Mouse (Mus musculus) midbrain, embryonic 15.5 days (tissue): ENCODE data around the gene Ccdc183. TPM values are rescaled to one million over a fixed set of nuclear protein-coding genes. Genes with fewer than 3 reads are reported as not detected.

Experiments
- ATAC-seq: fragments of 200-750 bp; cut with Nextera tagmentation; replicated peaks from 2 replicates; pipeline ENCODE4 v1.8.0; 2017; ENCODE audit warnings: moderate TSS enrichment
- H3K27ac ChIP-seq: fragments of 300-500 bp; sonication (generic); 2 replicates; pipeline ENCODE4 v1.5.1; 2015; ENCODE audit warnings: mild to moderate bottlenecking, inconsistent platforms
- H3K27me3 ChIP-seq: fragments of 300-500 bp; sonication (generic); replicated peaks from 2 replicates; pipeline ENCODE4 v1.6.1; 2015; ENCODE audit warnings: inconsistent platforms
- H3K36me3 ChIP-seq: fragments of 300-500 bp; sonication (generic); replicated peaks from 2 replicates; pipeline ENCODE4 v1.6.1; 2015; ENCODE audit warnings: inconsistent platforms
- H3K4me1 ChIP-seq: fragments of 300-500 bp; sonication (generic); 2 replicates; pipeline ENCODE4 v1.6.1; 2015; ENCODE audit warnings: inconsistent platforms
- H3K4me2 ChIP-seq: fragments of 300-500 bp; sonication (generic); 2 replicates; pipeline ENCODE4 v1.6.1; 2015; ENCODE audit warnings: inconsistent platforms, mild to moderate bottlenecking, moderate library complexity
- H3K4me3 ChIP-seq: fragments of 300-500 bp; sonication (generic); 2 replicates; pipeline ENCODE4 v1.5.1; 2015; ENCODE audit warnings: mild to moderate bottlenecking, inconsistent platforms
- H3K9ac ChIP-seq: fragments of 300-500 bp; sonication (generic); 2 replicates; pipeline ENCODE4 v1.6.1; 2015; ENCODE audit warnings: mild to moderate bottlenecking, inconsistent platforms
- H3K9me3 ChIP-seq: fragments of 300-500 bp; sonication (generic); 2 replicates; pipeline ENCODE4 v1.6.1; 2016; ENCODE audit warnings: inconsistent platforms
- WGBS: fragments of 180-500 bp; shearing (Covaris S2); methylation state at CpG from one replicate; pipeline ENCODE4 v1.1.7; 2015; ENCODE audit warnings: mixed read lengths; 5-methylcytosine and 5-hydroxymethylcytosine counted together
- polyA plus RNA-seq: library from polyadenylated mRNA; unstranded; fragments of >200 nt; fragmentation: Nextera tagmentation; extraction: Ambion mirVana; gene quantifications from 2 replicates; pipeline ENCODE4 v1.2.1, GENCODE M21; 2015

Ccdc183 gene
- polyA plus RNA-seq, 1 experiment from 2014 or later = 0.28 TPM

DNA sequence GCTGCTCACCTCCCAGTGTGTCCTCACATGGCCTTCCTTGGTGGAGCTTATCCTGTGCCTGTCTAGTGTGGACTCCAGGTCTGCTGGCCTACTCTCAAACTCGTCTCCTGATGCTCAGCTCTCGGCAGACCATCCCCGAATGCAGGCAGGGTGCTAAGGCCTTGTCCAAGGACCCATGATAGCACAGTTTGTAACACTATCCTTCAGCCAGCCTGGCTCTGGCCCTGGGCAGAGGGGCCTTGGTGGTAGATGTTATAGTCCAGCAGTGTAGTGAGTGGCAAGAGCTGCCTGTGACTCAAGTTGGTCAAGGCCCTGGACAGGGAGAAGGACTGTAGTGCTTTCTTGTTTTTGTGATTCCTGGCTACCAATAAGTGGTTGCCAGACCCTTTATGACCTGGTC lies 16.1 kb upstream of the Ccdc183 start:
- Histone ChIP-seq H3K4me3 (no peak overlapping the region), H3K27ac (no peak overlapping the region), H3K9ac (no peak overlapping the region), H3K4me2 (no peak overlapping the region), H3K27me3 (no peaks in the 10 kb centered on the region), H3K36me3 (no peaks in the 10 kb centered on the region), H3K4me1 (no peaks in the 10 kb centered on the region), H3K9me3 (no peaks in the 10 kb centered on the region)
- WGBS = 84% methylated on average over 3 of the region's 3 CpGs
- ATAC-seq = no peak

DNA sequence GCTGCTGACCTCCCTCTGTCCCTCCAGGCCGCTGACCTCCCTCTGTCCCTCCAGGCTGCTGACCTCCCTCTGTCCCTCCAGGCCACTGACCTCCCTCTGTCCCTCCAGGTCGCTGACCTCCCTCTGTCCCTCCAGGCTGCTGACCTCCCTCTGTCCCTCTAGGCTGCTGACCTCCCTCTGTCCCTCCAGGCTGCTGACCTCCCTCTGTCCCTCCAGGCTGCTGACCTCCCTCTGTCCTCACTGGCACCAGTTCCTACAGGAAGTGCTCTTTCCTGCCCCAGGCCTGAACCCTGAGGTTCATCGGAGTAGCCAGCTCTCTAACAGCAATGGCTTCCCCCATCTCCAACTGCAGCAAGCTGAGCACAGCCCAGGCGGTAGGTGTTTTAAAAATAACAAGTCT lies 11.3 kb upstream of the Ccdc183 start:
- no peak for ATAC-seq

DNA sequence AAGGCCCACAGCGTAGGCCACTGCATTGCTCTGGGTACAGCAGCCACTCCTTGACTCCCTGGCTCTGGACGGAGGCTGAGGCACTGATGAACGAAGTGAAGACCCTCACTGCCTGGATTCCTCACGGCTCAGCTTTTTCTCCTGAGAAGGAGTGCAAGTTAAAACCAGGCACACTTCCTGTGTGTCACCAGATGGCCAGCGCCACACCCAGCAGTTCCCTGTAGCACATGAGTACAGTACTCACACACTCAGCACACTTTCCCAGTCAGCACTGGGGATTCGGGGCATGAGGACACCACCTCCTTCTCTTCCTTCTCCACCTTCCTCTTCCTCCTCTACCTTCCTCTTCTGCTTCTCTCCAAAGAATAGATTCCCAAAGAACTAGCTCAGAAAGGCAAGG lies 10.3 kb upstream of the Ccdc183 start, which contains the start of gene Fcna:
Gene Fcna, minus strand, starts transcription at position 220 of the 400 bp plus-strand sequence.
- no peaks in the 10 kb centered on the region for H3K36me3 ChIP-seq
- no peaks in the 10 kb centered on the region for H3K27me3 ChIP-seq
- H3K9ac ChIP-seq = no peak within 1 kb of the TSS
- H3K27ac ChIP-seq = no peak within 1 kb of the TSS
- ATAC-seq = no peak
- no peak within 1 kb of the TSS for H3K4me2 ChIP-seq
- no peaks in the 10 kb centered on the region for H3K4me1 ChIP-seq
- no peak within 1 kb of the TSS for H3K4me3 ChIP-seq
- H3K9me3 ChIP-seq = no peaks in the 10 kb centered on the region
- 87% methylated on average over 6 of the region's 6 CpGs for WGBS

More for the DNA sequence above, 11.3 kb upstream of the Ccdc183 start:
- WGBS = 59% methylated on average over 4 of the region's 4 CpGs
- H3K4me1 ChIP-seq = no peaks in the 10 kb centered on the region
- H3K27me3 ChIP-seq = no peaks in the 10 kb centered on the region
- H3K4me3 ChIP-seq = no peak overlapping the region
- H3K9me3 ChIP-seq = no peaks in the 10 kb centered on the region
- no peaks in the 10 kb centered on the region for H3K36me3 ChIP-seq
- no peak overlapping the region for H3K4me2 ChIP-seq
- no peak overlapping the region for H3K27ac ChIP-seq
- H3K9ac ChIP-seq = no peak overlapping the region

DNA sequence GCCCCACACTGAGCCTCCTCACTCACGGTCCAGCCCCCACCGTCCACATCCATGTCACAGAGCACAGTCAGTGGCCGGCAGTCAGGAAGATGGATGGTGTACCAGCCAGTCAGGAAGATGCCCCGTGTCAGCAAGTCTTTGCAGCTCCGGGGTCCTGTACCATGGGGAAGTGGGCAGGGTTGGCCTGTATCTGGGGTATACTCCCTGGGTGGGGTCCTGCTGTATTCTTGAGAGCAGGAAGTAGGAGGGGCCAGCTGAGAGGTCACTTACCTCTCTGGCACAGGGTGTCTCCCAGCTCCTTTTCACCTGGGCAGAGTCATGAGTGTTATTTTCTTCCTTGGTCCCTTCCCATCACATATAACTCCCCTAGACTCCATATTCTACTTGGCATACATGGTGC lies 8.5 kb upstream of the Ccdc183 start:
- no peak for ATAC-seq
- no peaks in the 10 kb centered on the region for H3K27me3 ChIP-seq
- H3K27ac ChIP-seq = no peak overlapping the region
- no peak overlapping the region for H3K9ac ChIP-seq
- H3K4me1 ChIP-seq = peaks cover 13% of the 10 kb centered on the region
- H3K9me3 ChIP-seq = no peaks in the 10 kb centered on the region
- no peak overlapping the region for H3K4me2 ChIP-seq
- no peak overlapping the region for H3K4me3 ChIP-seq
- H3K36me3 ChIP-seq = no peaks in the 10 kb centered on the region
- WGBS = 77% methylated on average over 5 of the region's 5 CpGs

DNA sequence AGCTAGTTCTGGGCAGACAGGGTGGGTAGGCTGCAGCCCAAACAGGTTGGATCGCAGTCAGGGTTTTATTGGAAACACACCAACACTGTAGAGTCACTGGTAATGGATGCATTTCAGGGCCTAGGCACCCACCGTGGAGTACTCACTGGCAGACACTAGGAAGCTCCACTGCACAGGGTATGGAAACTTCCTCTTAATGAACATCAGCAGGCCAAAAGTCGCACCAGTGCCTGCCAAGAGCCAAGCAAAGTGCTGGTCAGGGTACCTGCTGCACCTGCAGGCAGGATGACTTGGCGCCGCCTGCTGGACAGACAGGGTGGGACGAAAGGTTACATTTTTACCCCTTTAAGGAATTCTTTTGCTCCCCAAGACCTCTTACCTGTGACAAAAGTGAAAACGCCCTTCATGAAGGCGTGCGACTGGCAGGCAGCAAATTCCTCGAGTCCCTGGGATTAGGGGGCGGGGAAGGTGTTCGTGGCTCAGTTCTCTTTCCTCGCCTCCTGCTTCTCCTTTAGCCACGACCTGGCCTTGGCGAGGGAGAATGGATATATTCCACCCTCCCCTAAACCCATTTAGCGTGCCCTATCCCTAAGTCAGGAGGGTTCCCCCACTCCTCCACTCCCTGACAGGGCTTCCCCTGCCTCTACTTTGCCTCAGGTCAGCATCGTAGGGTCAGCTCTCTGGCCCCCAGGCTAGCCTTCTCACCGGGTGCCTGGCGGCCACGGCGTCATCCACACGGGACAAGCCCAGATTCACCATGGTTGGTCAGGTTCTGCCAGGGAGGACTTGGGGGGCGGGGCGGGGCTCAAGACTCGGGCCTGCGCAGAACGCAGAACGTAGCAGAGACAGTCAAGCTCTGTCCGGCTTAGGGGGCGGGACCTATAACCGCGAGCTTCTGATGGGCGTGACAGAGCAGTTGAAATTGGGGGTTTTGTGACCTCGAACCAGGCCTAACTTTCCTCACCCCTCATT lies 4.0 kb upstream of the Ccdc183 start, which contains the start of gene Tmem141:
Gene Tmem141, minus strand, starts transcription at position 777 of the 972 bp plus-strand sequence.
- peak within 1 kb of the TSS; percentile 82 for H3K27ac ChIP-seq
- no peaks in the 10 kb centered on the region for H3K9me3 ChIP-seq
- peak within 1 kb of the TSS; percentile 80 for H3K9ac ChIP-seq
- H3K4me3 ChIP-seq = peak within 1 kb of the TSS; percentile 68
- 5% methylated on average over 34 of the region's 34 CpGs for WGBS
- peaks cover 11% of the 10 kb centered on the region for H3K27me3 ChIP-seq
- H3K4me2 ChIP-seq = peak within 1 kb of the TSS; percentile 84
- peak; percentile 94 for ATAC-seq
- no peaks in the 10 kb centered on the region for H3K36me3 ChIP-seq
- peaks cover 17% of the 10 kb centered on the region for H3K4me1 ChIP-seq

DNA sequence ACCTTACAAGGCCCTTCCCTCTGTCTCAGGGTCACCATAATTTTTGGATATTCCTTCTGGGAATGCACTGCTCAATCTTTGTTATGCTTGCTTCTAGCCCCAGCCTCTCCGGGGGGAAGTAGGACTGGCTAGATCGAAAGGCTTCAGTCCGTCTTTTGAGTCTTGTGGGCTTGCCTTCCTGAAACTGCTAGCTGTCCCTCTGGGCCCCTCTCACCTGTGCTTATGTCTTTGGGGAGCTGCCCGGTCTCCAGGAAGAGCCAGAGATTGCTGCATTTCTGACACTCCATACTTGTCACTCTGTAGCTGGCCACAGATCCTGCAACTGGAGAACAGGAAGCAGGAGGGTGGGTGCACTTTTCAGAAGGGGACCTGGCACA lies 3.4 kb upstream of the Ccdc183 start:
- 0 out of 2 replicates have a peak overlapping the region, but pooled peaks have one; percentile 80 for H3K9ac ChIP-seq
- H3K27me3 ChIP-seq = peaks cover 18% of the 10 kb centered on the region
- ATAC-seq = no peak
- peak overlapping the region; percentile 68; the same call in 1 of the 2 replicates for H3K4me3 ChIP-seq
- no peaks in the 10 kb centered on the region for H3K36me3 ChIP-seq
- no peaks in the 10 kb centered on the region for H3K9me3 ChIP-seq
- peak overlapping the region; percentile 82; the same call in 1 of the 2 replicates for H3K27ac ChIP-seq
- H3K4me2 ChIP-seq = peak overlapping the region; percentile 84
- peaks cover 17% of the 10 kb centered on the region for H3K4me1 ChIP-seq
- WGBS = 91% methylated on average over 4 of the region's 4 CpGs

DNA sequence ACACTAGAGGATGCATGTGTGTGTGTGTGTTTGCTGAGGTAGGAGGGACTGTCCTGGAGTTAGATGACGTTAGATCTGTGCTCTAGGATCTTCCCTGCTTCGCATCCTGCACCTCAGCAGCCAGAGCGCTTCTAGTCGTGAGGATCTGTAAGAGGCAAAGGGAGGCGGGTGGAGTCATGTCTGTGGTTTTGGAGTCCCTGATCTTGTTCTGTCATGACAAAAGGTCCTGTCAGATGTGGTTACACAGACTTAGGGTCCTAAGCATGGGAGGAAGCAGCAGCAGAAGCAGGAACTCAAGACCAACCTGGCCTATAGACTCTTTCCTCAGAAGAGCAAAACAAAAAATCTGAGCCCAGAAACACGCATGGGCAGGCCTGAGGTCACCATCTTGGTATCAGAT lies 2.9 kb upstream of the Ccdc183 start:
- Histone ChIP-seq H3K4me1 (peaks cover 17% of the 10 kb centered on the region), H3K27me3 (peaks cover 22% of the 10 kb centered on the region), H3K36me3 (no peaks in the 10 kb centered on the region), H3K9me3 (no peaks in the 10 kb centered on the region), H3K27ac (no peak overlapping the region), H3K4me3 (no peak overlapping the region), H3K9ac (no peak overlapping the region), H3K4me2 (no peak overlapping the region)
- WGBS = 80% methylated on average over 6 of the region's 6 CpGs
- ATAC-seq = no peak

DNA sequence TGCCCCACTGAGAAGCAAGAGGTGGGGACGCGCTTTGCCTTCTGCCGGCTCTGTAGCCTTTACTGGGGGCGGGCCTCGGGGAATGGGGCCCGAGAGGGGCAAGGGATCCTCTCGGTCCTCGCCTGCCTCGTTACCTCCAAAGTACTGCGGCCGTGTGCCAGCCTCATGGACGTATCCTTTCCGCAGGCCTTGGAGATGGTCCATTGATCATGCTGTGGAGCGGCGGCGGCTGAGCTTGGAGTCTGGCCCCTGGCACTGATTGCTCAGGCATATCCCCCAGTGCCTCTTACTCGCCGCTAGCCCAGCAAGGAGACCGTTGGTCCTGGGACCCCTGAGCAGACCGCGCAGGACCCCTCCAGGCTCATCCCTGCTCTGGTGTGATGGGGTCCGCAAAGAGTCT lies 1.1 kb downstream of the Ccdc183 start:
- Histone ChIP-seq H3K27ac (no peak overlapping the region), H3K4me3 (no peak overlapping the region), H3K4me1 (peaks cover 8% of the 10 kb centered on the region), H3K9me3 (no peaks in the 10 kb centered on the region), H3K27me3 (peaks cover 31% of the 10 kb centered on the region), H3K4me2 (no peak overlapping the region), H3K9ac (no peak overlapping the region), H3K36me3 (no peaks in the 10 kb centered on the region)
- 18% methylated on average over 22 of the region's 22 CpGs for WGBS
- no peak for ATAC-seq

DNA sequence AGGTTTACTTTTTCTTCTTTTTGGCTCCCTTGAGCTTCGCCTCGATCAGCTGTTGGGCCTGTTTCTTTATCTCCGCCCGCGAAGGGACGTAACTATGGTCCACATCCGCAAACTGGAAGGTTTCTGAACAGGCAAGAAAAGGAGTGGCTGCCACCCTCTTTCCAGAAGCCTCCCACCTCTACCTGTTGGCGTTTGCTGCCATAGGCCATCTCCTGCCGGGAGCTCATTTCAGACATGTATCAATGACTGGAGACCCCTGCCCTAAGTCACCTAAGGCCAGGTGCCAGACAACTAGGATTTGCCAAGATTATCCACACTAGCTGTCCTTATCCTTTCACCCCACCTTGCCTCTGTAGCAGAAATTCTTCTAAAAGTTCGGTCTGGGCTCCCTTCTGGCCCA lies 8.8 kb downstream of the Ccdc183 start:
- peak; percentile 40 for ATAC-seq
- H3K9ac ChIP-seq = no peak overlapping the region
- peak overlapping the region; percentile 73 for H3K4me2 ChIP-seq
- 72% methylated on average over 10 of the region's 10 CpGs for WGBS
- no peaks in the 10 kb centered on the region for H3K9me3 ChIP-seq
- peak overlapping the region; percentile 83 for H3K4me3 ChIP-seq
- no peaks in the 10 kb centered on the region for H3K36me3 ChIP-seq
- H3K27ac ChIP-seq = peak overlapping the region; percentile 53
- no peaks in the 10 kb centered on the region for H3K27me3 ChIP-seq
- peaks cover 26% of the 10 kb centered on the region for H3K4me1 ChIP-seq

DNA sequence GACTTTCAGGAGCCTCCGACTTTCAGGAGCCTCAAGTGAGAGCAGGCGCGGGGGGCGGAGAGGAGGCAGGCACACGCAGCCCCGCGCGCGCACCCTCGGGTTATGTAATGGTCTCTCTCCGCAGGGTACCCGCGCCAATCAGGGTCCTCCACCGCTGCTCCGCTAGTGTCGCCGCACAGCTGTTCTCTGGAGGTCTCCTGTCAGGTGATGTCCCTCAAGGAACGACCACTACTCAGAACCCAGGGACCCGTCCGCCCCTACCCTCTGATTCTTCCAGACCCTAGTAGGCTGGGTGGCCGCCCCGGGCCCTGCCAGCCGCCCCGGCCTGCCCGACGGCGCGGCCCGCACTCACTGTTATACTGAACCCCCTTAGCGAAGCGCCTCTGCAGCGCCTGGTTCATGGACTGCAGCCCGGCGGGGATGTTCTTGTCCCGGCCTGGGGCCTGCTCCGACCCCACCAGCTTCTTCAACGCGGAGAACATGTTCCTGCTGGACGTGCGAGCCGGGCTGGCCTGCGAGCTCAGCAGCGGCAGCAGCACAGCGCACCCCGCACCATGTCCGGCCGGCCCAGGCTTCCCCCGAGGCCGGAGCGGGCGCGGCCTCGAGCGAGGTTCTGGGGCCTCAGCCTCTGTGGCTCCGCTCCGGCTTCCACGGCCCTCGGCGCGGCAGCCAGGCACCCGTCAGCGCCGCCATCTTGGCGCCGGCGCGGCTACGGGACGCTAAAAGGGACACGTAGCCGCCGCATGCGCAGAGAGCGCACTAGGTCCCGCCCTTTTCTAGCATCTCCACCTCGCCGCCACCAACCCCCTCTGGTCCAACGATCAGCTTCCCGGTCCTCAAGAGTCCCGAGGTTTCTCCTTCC lies 9.5 kb downstream of the Ccdc183 start, which contains the start of gene Rabl6:
Gene Rabl6, minus strand, starts transcription at position 761 of the 862 bp plus-strand sequence.
- H3K27me3 ChIP-seq = no peaks in the 10 kb centered on the region
- peak within 1 kb of the TSS; percentile 90 for H3K27ac ChIP-seq
- H3K4me2 ChIP-seq = peak within 1 kb of the TSS; percentile 73
- peaks cover 26% of the 10 kb centered on the region for H3K4me1 ChIP-seq
- peak within 1 kb of the TSS; percentile 89 for H3K9ac ChIP-seq
- H3K4me3 ChIP-seq = peak within 1 kb of the TSS; percentile 83
- ATAC-seq = peak; percentile 94
- no peaks in the 10 kb centered on the region for H3K9me3 ChIP-seq
- WGBS = under 1% methylated on average over 80 of the region's 80 CpGs
- H3K36me3 ChIP-seq = no peaks in the 10 kb centered on the region

DNA sequence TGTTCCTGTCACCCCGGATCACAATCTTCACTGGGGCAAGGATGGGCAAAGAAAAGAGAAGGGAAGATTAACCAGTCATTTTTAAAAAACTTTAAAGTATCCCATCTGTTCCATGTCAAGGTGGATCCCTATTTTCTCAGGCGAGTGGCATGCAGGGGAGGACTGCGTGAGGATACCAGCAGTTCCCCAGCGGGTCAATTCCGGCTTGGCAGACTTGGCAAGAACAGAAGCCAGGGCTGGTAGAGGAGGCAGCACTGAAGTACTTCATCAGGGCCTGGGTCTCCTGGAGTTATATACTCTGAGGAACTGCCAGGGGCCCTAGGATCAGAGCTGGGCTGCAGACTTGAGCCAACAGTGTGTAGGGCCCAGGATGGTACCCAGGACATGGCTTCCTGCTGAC lies 15.0 kb downstream of the Ccdc183 start:
- H3K4me3 ChIP-seq = no peak overlapping the region
- H3K9ac ChIP-seq = no peak overlapping the region
- peaks cover 16% of the 10 kb centered on the region for H3K4me1 ChIP-seq
- no peak for ATAC-seq
- WGBS = 94% methylated on average over 5 of the region's 5 CpGs
- H3K36me3 ChIP-seq = peaks cover 32% of the 10 kb centered on the region
- H3K27ac ChIP-seq = no peak overlapping the region
- no peaks in the 10 kb centered on the region for H3K9me3 ChIP-seq
- no peak overlapping the region for H3K4me2 ChIP-seq
- no peaks in the 10 kb centered on the region for H3K27me3 ChIP-seq

DNA sequence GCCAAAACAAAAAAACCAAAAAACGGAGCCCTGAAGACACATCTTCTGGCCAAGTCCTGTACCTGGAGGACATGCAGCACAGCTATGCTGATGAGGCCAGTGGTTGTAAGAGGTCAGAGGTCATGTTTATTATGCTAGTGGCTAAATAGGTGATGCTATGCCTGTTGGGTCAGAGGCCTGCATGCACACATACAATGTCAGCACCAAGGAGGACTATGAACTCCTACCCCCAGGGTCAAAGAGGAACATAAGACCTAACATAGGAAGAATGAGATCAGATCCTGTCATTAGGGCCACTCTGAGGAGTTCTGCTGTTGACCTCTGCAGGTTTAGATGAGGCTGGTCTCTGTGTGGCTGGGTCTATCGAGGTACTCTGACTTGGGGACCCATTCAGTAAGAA lies 17.4 kb downstream of the Ccdc183 start:
- Histone ChIP-seq H3K9ac (no peak overlapping the region), H3K27ac (no peak overlapping the region), H3K36me3 (peaks cover 57% of the 10 kb centered on the region), H3K4me1 (no peaks in the 10 kb centered on the region), H3K4me3 (no peak overlapping the region), H3K27me3 (no peaks in the 10 kb centered on the region), H3K4me2 (no peak overlapping the region), H3K9me3 (no peaks in the 10 kb centered on the region)
- no peak for ATAC-seq
- WGBS = 91% methylated on average over 2 of the region's 2 CpGs
